Mouse (Mus musculus): ENCODE results near the gene Fgf11. TPM values are rescaled to one million over a fixed set of nuclear protein-coding genes. Genes with fewer than 3 reads are reported as not detected.

Fgf11 gene
- polyA plus RNA-seq, 1 experiment from 2014 or later, result 1.2 TPM

GRCm38 (mm10) chr11:69784793-69785272 lies 16.8 kb downstream of the Fgf11 start:
- Histone ChIP-seq H3K4me2 (peak overlapping the region; percentile 62), H3K27me3 (replicated peaks; ENCODE audit: control insufficient read depth, insufficient read depth, low read length) (peaks cover 16% of the 10 kb centered on the region; the same call in 1 of the 2 replicates), H3K9me3 (ENCODE audit: control insufficient read depth, low read length) (no peaks in the 10 kb centered on the region), H3K27ac (ENCODE audit: low read depth, low read length) (peak overlapping the region; percentile 23; the same call in 1 of the 2 replicates), H3K4me3 (ENCODE audit: low read depth, low read length) (peak overlapping the region; percentile 36), H3K9ac (ENCODE audit: low read depth, low read length) (peak overlapping the region; percentile 59), H3K4me1 (replicated peaks; ENCODE audit: control insufficient read depth, insufficient read depth, low read length) (peaks cover 10% of the 10 kb centered on the region), H3K36me3 (ENCODE audit: control insufficient read depth, insufficient read depth, low read length) (no peaks in the 10 kb centered on the region)
- ATAC-seq (replicated peaks; ENCODE audit: low FRiP score) (peak; percentile 82), DNase-seq (ENCODE audit: low spot score) (no peak)
- 15% methylated on average over 15 of the region's 15 CpGs for WGBS

GRCm38 (mm10) chr11:69781828-69782227 lies 19.8 kb downstream of the Fgf11 start:
- 39% methylated on average over 4 of the region's 4 CpGs for WGBS
- Histone ChIP-seq H3K27me3 (replicated peaks; ENCODE audit: control insufficient read depth, insufficient read depth, low read length) (peaks cover 36% of the 10 kb centered on the region), H3K36me3 (ENCODE audit: control insufficient read depth, insufficient read depth, low read length) (no peaks in the 10 kb centered on the region), H3K27ac (ENCODE audit: low read depth, low read length) (no peak overlapping the region), H3K4me1 (replicated peaks; ENCODE audit: control insufficient read depth, insufficient read depth, low read length) (peaks cover 10% of the 10 kb centered on the region), H3K4me3 (ENCODE audit: low read depth, low read length) (no peak overlapping the region), H3K9ac (ENCODE audit: low read depth, low read length) (no peak overlapping the region), H3K4me2 (no peak overlapping the region), H3K9me3 (ENCODE audit: control insufficient read depth, low read length) (no peaks in the 10 kb centered on the region)
- DNase-seq (ENCODE audit: low spot score), result no peak
- ATAC-seq (replicated peaks; ENCODE audit: low FRiP score), result no peak

GRCm38 (mm10) chr11:69778985-69779384 lies 22.7 kb downstream of the Fgf11 start:
- Histone ChIP-seq H3K4me1 (replicated peaks; ENCODE audit: control insufficient read depth, insufficient read depth, low read length) (no peaks in the 10 kb centered on the region), H3K27me3 (replicated peaks; ENCODE audit: control insufficient read depth, insufficient read depth, low read length) (peaks cover 47% of the 10 kb centered on the region), H3K9me3 (ENCODE audit: control insufficient read depth, low read length) (no peaks in the 10 kb centered on the region), H3K27ac (ENCODE audit: low read depth, low read length) (no peak overlapping the region), H3K4me3 (ENCODE audit: low read depth, low read length) (no peak overlapping the region), H3K9ac (ENCODE audit: low read depth, low read length) (no peak overlapping the region), H3K4me2 (no peak overlapping the region), H3K36me3 (ENCODE audit: control insufficient read depth, insufficient read depth, low read length) (no peaks in the 10 kb centered on the region)
- 48% methylated on average over 7 of the region's 7 CpGs for WGBS
- no peak for ATAC-seq (replicated peaks; ENCODE audit: low FRiP score)
- DNase-seq (ENCODE audit: low spot score), result peak; percentile 28

GRCm38 (mm10) chr11:69778258-69778982 lies 23.2 kb downstream of the Fgf11 start:
- Histone ChIP-seq H3K27ac (ENCODE audit: low read depth, low read length) (no peak overlapping the region), H3K4me1 (replicated peaks; ENCODE audit: control insufficient read depth, insufficient read depth, low read length) (no peaks in the 10 kb centered on the region), H3K27me3 (replicated peaks; ENCODE audit: control insufficient read depth, insufficient read depth, low read length) (peaks cover 47% of the 10 kb centered on the region), H3K9me3 (ENCODE audit: control insufficient read depth, low read length) (no peaks in the 10 kb centered on the region), H3K4me2 (no peak overlapping the region), H3K4me3 (ENCODE audit: low read depth, low read length) (no peak overlapping the region), H3K36me3 (ENCODE audit: control insufficient read depth, insufficient read depth, low read length) (no peaks in the 10 kb centered on the region), H3K9ac (ENCODE audit: low read depth, low read length) (no peak overlapping the region)
- DNase-seq (ENCODE audit: low spot score) (peak; percentile 30), ATAC-seq (replicated peaks; ENCODE audit: low FRiP score) (no peak)
- WGBS, result 65% methylated on average over 23 of the region's 23 CpGs

- no peaks in the 10 kb centered on the region for H3K9me3 ChIP-seq (ENCODE audit: control insufficient read depth, low read length)
- H3K9ac ChIP-seq (ENCODE audit: low read depth, low read length), result no peak overlapping the region
- H3K4me1 ChIP-seq (replicated peaks; ENCODE audit: control insufficient read depth, insufficient read depth, low read length), result no peaks in the 10 kb centered on the region
- WGBS, result 51% methylated on average over 26 of the region's 26 CpGs
- no peaks in the 10 kb centered on the region for H3K36me3 ChIP-seq (ENCODE audit: control insufficient read depth, insufficient read depth, low read length)
- H3K4me2 ChIP-seq, result no peak overlapping the region
- DNase-seq (ENCODE audit: low spot score) (peak; percentile 32), ATAC-seq (replicated peaks; ENCODE audit: low FRiP score) (no peak)
- no peak overlapping the region for H3K4me3 ChIP-seq (ENCODE audit: low read depth, low read length)
- peaks cover 47% of the 10 kb centered on the region for H3K27me3 ChIP-seq (replicated peaks; ENCODE audit: control insufficient read depth, insufficient read depth, low read length)
- no peak overlapping the region for H3K27ac ChIP-seq (ENCODE audit: low read depth, low read length)
These were observed 24.0 kb downstream of the Fgf11 start for GRCm38 (mm10) chr11:69777504-69778257.

GRCm38 (mm10) chr11:69776488-69776887 lies 25.2 kb downstream of the Fgf11 start:
- no peaks in the 10 kb centered on the region for H3K36me3 ChIP-seq (ENCODE audit: control insufficient read depth, insufficient read depth, low read length)
- 79% methylated on average over 20 of the region's 20 CpGs for WGBS

GRCm38 (mm10) chr11:69775716-69776115 lies 25.9 kb downstream of the Fgf11 start:
- Histone ChIP-seq H3K4me1 (replicated peaks; ENCODE audit: control insufficient read depth, insufficient read depth, low read length) (no peaks in the 10 kb centered on the region), H3K36me3 (ENCODE audit: control insufficient read depth, insufficient read depth, low read length) (no peaks in the 10 kb centered on the region), H3K9ac (ENCODE audit: low read depth, low read length) (no peak overlapping the region), H3K27me3 (replicated peaks; ENCODE audit: control insufficient read depth, insufficient read depth, low read length) (peaks cover 40% of the 10 kb centered on the region), H3K4me2 (no peak overlapping the region), H3K9me3 (ENCODE audit: control insufficient read depth, low read length) (no peaks in the 10 kb centered on the region), H3K27ac (ENCODE audit: low read depth, low read length) (no peak overlapping the region), H3K4me3 (ENCODE audit: low read depth, low read length) (no peak overlapping the region)
- WGBS, result 64% methylated on average over 10 of the region's 10 CpGs
- ATAC-seq (replicated peaks; ENCODE audit: low FRiP score) (no peak), DNase-seq (ENCODE audit: low spot score) (no peak)

More at GRCm38 (mm10) chr11:69776488-69776887, 25.2 kb downstream of the Fgf11 start:
- Histone ChIP-seq H3K9ac (ENCODE audit: low read depth, low read length) (no peak overlapping the region), H3K4me2 (no peak overlapping the region), H3K4me3 (ENCODE audit: low read depth, low read length) (no peak overlapping the region), H3K9me3 (ENCODE audit: control insufficient read depth, low read length) (no peaks in the 10 kb centered on the region), H3K4me1 (replicated peaks; ENCODE audit: control insufficient read depth, insufficient read depth, low read length) (no peaks in the 10 kb centered on the region), H3K27ac (ENCODE audit: low read depth, low read length) (no peak overlapping the region), H3K27me3 (replicated peaks; ENCODE audit: control insufficient read depth, insufficient read depth, low read length) (peaks cover 42% of the 10 kb centered on the region)
- peak; percentile 29 for DNase-seq (ENCODE audit: low spot score)
- ATAC-seq (replicated peaks; ENCODE audit: low FRiP score), result no peak

GRCm38 (mm10) chr11:69774961-69775360 lies 26.7 kb downstream of the Fgf11 start:
- no peaks in the 10 kb centered on the region for H3K36me3 ChIP-seq (ENCODE audit: control insufficient read depth, insufficient read depth, low read length)
- DNase-seq (ENCODE audit: low spot score) (no peak), ATAC-seq (replicated peaks; ENCODE audit: low FRiP score) (no peak)
- H3K27ac ChIP-seq (ENCODE audit: low read depth, low read length), result no peak overlapping the region
- H3K4me2 ChIP-seq, result no peak overlapping the region
- no peaks in the 10 kb centered on the region for H3K4me1 ChIP-seq (replicated peaks; ENCODE audit: control insufficient read depth, insufficient read depth, low read length)
- no peak overlapping the region for H3K9ac ChIP-seq (ENCODE audit: low read depth, low read length)
- peaks cover 32% of the 10 kb centered on the region for H3K27me3 ChIP-seq (replicated peaks; ENCODE audit: control insufficient read depth, insufficient read depth, low read length)
- H3K4me3 ChIP-seq (ENCODE audit: low read depth, low read length), result no peak overlapping the region
- WGBS, result 43% methylated on average over 5 of the region's 5 CpGs
- no peaks in the 10 kb centered on the region for H3K9me3 ChIP-seq (ENCODE audit: control insufficient read depth, low read length)

All from liver, embryonic 11.5 days (tissue).